Mouse (Mus musculus): ENCODE results near the gene Sacm1l.
A peak's percentile ranks its signal among the peaks of the same experiment; 100 is the strongest.

Gene Sacm1l

GRCm38 (mm10) chr9:123529392-123530157 is at the start of gene Sacm1l:
Sacm1l (plus strand) TSS chr9:123529759.
- DNase-seq = peak; percentile 99 to 100

GRCm38 (mm10) chr9:123479876-123480252 is 49.7 kb upstream of the Sacm1l start:
- no peak for DNase-seq

GRCm38 (mm10) chr9:123480253-123480921 is 49.2 kb upstream of the Sacm1l start:
- DNase-seq = no peak

GRCm38 (mm10) chr9:123481136-123481535 is 48.4 kb upstream of the Sacm1l start:
- DNase-seq = no peak

GRCm38 (mm10) chr9:123483598-123483997 is 46.0 kb upstream of the Sacm1l start:
- DNase-seq = no peak

GRCm38 (mm10) chr9:123484830-123485229 is 44.7 kb upstream of the Sacm1l start:
- no peak for DNase-seq

GRCm38 (mm10) chr9:123485561-123485960 is 44.0 kb upstream of the Sacm1l start:
- DNase-seq = no peak

GRCm38 (mm10) chr9:123486635-123487034 is 42.9 kb upstream of the Sacm1l start:
- DNase-seq = no peak

- DNase-seq = no peak
Measured at GRCm38 (mm10) chr9:123489073-123489472, 40.5 kb upstream of the Sacm1l start.

GRCm38 (mm10) chr9:123489727-123490343 is 39.7 kb upstream of the Sacm1l start:
- no peak for DNase-seq

- DNase-seq = no peak
Measured at GRCm38 (mm10) chr9:123490930-123491329, 38.6 kb upstream of the Sacm1l start.

GRCm38 (mm10) chr9:123491917-123492585 is 37.5 kb upstream of the Sacm1l start:
- DNase-seq = peak; percentile 64 to 81

- DNase-seq = peak; percentile 50 to 82
Measured at GRCm38 (mm10) chr9:123496665-123497064, 32.9 kb upstream of the Sacm1l start.

- no peak for DNase-seq
Measured at GRCm38 (mm10) chr9:123497906-123498305, 31.7 kb upstream of the Sacm1l start.

GRCm38 (mm10) chr9:123500480-123500879 is 29.1 kb upstream of the Sacm1l start:
- no peak for DNase-seq

- DNase-seq = no peak
Measured at GRCm38 (mm10) chr9:123503171-123503834, 26.3 kb upstream of the Sacm1l start.

GRCm38 (mm10) chr9:123504325-123504724 is 25.2 kb upstream of the Sacm1l start:
- DNase-seq = peak; percentile 79

GRCm38 (mm10) chr9:123505598-123505997 is 24.0 kb upstream of the Sacm1l start:
- peak; percentile 61 to 81 for DNase-seq

GRCm38 (mm10) chr9:123506270-123507146 is 23.1 kb upstream of the Sacm1l start:
- no peak for DNase-seq

- no peak for DNase-seq
Measured at GRCm38 (mm10) chr9:123507380-123507779, 22.2 kb upstream of the Sacm1l start.

GRCm38 (mm10) chr9:123508986-123509385 is 20.6 kb upstream of the Sacm1l start:
- DNase-seq = no peak
